ENCODE assay signal across 20 mouse cellular contexts in the genomic region with DNA sequence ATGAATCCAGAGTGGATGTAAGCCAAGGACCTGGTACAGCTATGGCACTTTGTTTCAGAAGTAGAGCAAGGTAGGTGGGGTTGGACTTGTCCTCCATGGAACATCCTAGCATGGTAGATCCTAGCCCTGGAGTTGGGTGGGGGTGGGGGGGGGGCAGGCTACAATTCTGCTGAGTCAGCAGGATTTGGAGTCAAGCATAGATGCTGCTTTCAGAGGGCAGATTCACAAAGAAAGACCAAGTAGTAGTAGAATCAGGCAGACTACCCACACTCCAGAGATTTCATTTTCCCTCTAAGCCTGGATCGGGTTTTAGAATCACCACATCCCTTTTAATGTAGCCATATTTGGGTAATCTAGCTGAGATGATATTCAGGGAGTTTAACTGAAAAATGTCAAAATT. TPM values are rescaled to one million over a fixed set of nuclear protein-coding genes. Genes with fewer than 3 reads are reported as not detected.
"Had no signal": no experiment of that assay in that cellular context is flagged by ENCODE, and none has a peak within 500 bp of the region (broad histone marks: within the 10 kb centered on the region; RNA-seq: fewer than 3 reads in every experiment).

No protein-coding gene starts in this region.

- H3K9me3 ChIP-seq: midbrain, embryonic 10.5 days; midbrain, embryonic 13.5 days; midbrain, embryonic 15.5 days; neural tube, embryonic 13.5 days; neural tube, embryonic 15.5 days; stomach, embryonic 15.5 days had no signal

- H3K9ac ChIP-seq: lung, embryonic 14.5 days; midbrain, embryonic 13.5 days; midbrain, embryonic 15.5 days; neural tube, embryonic 13.5 days; neural tube, embryonic 15.5 days; stomach, embryonic 15.5 days had no signal

- H3K27me3 ChIP-seq: midbrain, embryonic 13.5 days; midbrain, embryonic 15.5 days; neural tube, embryonic 13.5 days; neural tube, embryonic 15.5 days; stomach, embryonic 15.5 days had no signal

- H3K4me3 ChIP-seq: midbrain, embryonic 10.5 days; midbrain, embryonic 13.5 days; midbrain, embryonic 15.5 days; myocyte; neural tube, embryonic 13.5 days; neural tube, embryonic 15.5 days; stomach, embryonic 15.5 days had no signal

- H3K36me3 ChIP-seq: midbrain, embryonic 10.5 days; midbrain, embryonic 13.5 days; midbrain, embryonic 15.5 days; neural tube, embryonic 13.5 days; neural tube, embryonic 15.5 days; stomach, embryonic 15.5 days had no signal

- H3K27ac ChIP-seq: midbrain, embryonic 10.5 days; midbrain, embryonic 13.5 days; stomach, embryonic 15.5 days; stomach, postnatal 0 days had no signal

- DNase-seq: lung, adult 18-20 months; lung, postnatal 10 days; retina, postnatal 1 day; right cerebral cortex, adult 18-20 months; right cerebral cortex, postnatal 25 days; right cerebral cortex, postnatal 4 days; spleen, adult 18-20 months; thymus, adult 2 months; thymus, postnatal 25 days; thymus, postnatal 4 days had no signal

- H3K4me2 ChIP-seq: neural tube, embryonic 13.5 days; stomach, embryonic 15.5 days had no signal

RNA-seq across cellular contexts. Expression of gene Rab36, which starts 57.5 kb away (rescaled TPM):
- total RNA-seq: megakaryocyte-erythroid progenitor cell, adult 5-6 weeks had no signal
